8 mouse cellular contexts compared by ENCODE assay signal in the genomic region with DNA sequence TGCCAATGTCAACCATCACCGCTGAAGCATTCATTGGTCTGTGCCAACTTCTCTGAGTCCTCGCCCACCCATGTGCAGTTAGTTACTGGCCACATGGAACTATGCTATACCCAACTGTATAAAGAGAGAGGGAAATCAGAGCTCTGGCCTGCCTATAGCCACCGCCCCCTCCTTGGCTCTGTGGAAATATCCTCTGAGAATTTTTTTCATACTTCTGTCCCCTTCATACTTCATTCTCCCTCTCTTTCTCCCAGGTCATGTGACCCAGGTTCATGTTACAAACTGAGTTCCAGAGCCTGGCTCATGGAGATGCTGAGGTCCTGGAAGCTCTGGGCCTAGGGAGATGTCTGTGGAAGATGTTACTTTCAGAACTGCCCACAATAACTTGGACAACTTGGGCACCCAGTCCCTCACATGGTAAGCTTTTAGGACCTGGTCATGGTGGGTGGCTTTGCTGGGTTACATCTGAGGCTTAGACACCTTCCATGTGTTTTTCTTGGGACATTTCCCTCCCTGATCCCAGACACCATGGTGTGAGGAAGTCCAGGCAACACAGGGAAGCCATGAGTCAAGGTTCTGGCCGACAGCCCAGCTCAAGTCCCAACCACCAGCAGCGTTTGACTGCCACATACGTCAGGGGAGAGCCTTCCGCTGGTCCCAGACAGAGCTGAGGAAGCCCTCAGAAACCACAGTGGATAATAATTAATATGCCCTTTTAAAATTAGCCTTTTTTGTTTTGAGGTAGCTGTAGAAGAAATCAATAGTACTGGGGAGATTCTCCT.
DNase-seq lines count a peak whose midpoint lies in the region; ATAC-seq lines count a peak whose summit lies in the region.

No protein-coding gene starts in this region.

- intact Hi-C loops in gastrocnemius, postnatal 36 days (cut with DNase I) = loop anchor here (5.0 kb wide), 1 partner anchor 88 kb away; the partner anchor contains the start of gene Trpm1

- H3K36me3 ChIP-seq in megakaryocyte, embryonic 14.5 days (replicated peaks; ENCODE audit: low read length) = no peaks in the 10 kb centered on the region

- DNase-seq in cerebellum, postnatal 4 days (ENCODE audit: low spot score in 2 of 2) = no peak
- peak; percentile 54 for DNase-seq in adrenal gland, adult 18-20 months (ENCODE audit: low spot score in 2 of 2)
- DNase-seq in gastrocnemius, postnatal 36 days = peak; percentile 21 to 29
- peak; percentile 77 for DNase-seq in kidney, postnatal 10 days
- no peak for DNase-seq in thymus, adult 18-20 months
- DNase-seq in embryo, embryonic 9.5 days (ENCODE audit: extremely low spot score) = no peak

- no peaks in the 10 kb centered on the region for H3K27me3 ChIP-seq in megakaryocyte, embryonic 14.5 days (replicated peaks)

- peak; percentile 49; the same call in 1 of the 2 replicates for ATAC-seq in cerebellum, adult (ENCODE audit: insufficient number of reproducible peaks, low FRiP score, low TSS enrichment)

- peak overlapping the region; percentile 70 for H3K4me3 ChIP-seq in megakaryocyte, embryonic 14.5 days (replicated peaks)

- no peaks in the 10 kb centered on the region for H3K9me3 ChIP-seq in megakaryocyte, embryonic 14.5 days

- H3K4me1 ChIP-seq in megakaryocyte, embryonic 14.5 days = peaks cover 65% of the 10 kb centered on the region

Comparison
In these comparisons a context has a peak if more than half of its experiments do, and no peak if none do; other contexts are left out.
1. DNase-seq: peak in adrenal gland, adult 18-20 months (2 of 2), gastrocnemius, postnatal 36 days (2 of 2) and kidney, postnatal 10 days (single experiment); none in cerebellum, postnatal 4 days (0 of 2), thymus, adult 18-20 months (0 of 2) and embryo, embryonic 9.5 days (single experiment).